Mouse (Mus musculus) heart, adult 2 months (tissue): ENCODE data around the gene Olfr91.

ENCODE experiments used
- CTCF ChIP-seq: fragments of 200-600 bp; IDR thresholded peaks from 2 replicates; pipeline ENCODE4 v1.8.1; 2022; ENCODE audit warnings: antibody characterized with exemption, mild to moderate bottlenecking, moderate library complexity
- POLR2A ChIP-seq: fragments of 200-500 bp; IDR thresholded peaks from 2 replicates; pipeline ENCODE4 v1.6.1; 2011; ENCODE audit warnings: mild to moderate bottlenecking, low read depth, low read length, control low read depth; ENCODE audit not compliant: insufficient read depth

- TF ChIP-seq CTCF (no peak), POLR2A (no peak)
Measured at GRCm38 (mm10) chr17:37078990-37079389, 19.1 kb downstream of the Olfr91 start.
